Mouse (Mus musculus) right cerebral cortex, postnatal 4 days (tissue): ENCODE results near the gene Alpk1.

Experiments used
- DNase-seq: peaks from one replicate; pipeline ENCODE4 v3.0.0-alpha.2; 2022

Gene Alpk1

GRCm38 (mm10) chr3:127691230-127691629 lies 89.1 kb downstream of the Alpk1 start:
- no peak for DNase-seq

- no peak for DNase-seq
These were observed 100.6 kb downstream of the Alpk1 start for GRCm38 (mm10) chr3:127679703-127680102.

DNA sequence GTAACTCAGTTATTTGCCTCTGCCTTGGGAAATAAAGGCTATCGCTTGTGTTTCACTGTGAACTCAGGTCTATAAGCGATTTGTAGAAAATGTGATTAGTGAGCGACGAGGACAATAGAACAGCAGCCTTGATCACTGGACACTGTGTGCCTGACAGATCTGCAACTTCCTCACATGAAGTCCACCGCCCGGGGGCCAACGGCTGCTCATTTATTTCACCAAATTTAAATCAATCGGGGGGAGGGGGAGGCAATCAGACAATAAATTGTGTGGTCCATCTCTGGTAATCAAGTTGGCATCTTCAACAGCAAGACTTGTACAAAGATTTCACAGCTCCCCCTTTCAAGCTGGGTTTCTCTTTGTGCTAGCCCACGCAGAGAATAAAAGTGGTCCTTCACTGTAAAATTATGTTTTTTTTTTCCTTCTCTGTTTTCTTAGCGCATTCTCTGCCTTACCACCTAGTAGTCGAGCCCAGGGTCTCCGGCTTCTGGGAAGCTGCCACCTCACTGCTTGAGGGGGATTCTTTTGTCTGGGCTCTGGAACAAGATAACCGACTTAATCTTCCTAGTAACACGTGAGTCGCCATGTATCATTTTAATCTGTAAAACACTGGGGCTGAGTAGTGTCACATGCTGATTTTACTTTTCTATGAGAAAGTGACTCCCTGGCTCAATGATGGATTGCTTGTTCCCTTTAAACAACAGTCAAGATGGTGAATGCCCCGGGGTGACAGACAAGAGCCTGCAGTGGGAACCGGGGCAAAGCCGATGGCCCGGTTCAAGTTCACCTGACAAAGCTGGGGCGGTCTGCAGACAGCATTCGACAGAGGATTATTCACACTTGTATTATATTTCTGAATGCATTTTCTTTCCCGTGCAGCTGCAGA lies 118.4 kb downstream of the Alpk1 start:
- DNase-seq, result no peak

DNA sequence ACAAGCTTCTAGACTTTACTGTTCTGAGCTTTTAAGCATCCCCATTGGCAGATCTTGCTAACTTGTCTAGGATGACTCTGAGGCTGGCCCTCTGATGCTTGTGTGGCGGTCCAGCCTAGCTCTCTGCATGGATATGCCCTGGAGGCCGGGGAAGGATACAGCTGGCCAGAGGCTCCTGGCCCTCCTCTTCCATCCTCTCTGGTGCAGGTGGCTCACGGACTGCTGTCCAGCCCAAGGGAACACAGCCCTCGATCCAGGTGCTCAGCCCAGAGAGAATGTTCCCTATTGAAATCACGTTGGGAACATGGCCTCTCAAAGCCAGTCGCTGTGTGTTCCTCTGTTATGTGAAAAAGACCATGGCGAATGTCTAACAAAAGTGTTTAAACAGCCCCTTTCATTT lies 119.6 kb downstream of the Alpk1 start:
- DNase-seq, result no peak

DNA sequence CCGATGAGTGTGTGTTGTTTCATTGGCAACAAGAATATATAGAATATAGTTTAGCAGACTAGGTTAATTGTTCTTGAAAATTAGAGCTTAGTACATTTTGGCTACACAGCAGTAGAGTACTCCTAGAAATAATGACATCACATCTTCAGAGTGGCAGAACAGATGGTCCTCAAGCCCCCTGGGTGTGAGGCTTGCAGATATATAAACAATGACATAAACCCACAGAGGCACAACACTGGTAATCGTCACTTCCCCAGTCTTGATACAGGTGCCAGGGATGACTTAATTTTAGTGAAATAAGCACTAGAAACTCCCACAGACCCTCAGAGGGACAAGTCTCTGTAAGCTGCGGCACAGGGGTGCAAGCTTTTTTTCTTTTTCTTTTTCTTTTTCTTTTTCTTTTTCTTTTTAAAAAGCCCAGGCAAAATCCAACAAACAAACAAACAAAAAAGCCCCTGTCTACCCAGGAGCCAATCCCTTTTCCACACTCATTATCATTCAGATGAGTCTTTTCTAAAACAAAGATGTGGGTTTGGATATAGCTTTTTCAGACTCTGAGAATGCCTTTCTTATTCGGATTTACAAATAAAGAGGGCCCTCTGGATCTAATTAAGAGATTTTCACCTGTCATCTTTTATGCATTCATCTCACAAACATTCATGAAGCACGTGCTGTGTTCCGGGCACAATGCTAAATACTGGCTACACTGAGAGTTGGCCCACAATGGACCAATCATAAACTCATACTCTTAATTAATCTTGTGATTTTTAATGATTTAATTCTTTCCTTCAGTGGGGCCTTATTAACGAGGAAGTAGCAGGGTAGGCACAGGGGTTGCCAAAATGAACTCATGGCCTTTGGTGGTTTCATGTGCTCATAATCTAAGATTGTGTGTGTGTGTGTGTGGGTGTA lies 128.3 kb downstream of the Alpk1 start:
- DNase-seq, result no peak

DNA sequence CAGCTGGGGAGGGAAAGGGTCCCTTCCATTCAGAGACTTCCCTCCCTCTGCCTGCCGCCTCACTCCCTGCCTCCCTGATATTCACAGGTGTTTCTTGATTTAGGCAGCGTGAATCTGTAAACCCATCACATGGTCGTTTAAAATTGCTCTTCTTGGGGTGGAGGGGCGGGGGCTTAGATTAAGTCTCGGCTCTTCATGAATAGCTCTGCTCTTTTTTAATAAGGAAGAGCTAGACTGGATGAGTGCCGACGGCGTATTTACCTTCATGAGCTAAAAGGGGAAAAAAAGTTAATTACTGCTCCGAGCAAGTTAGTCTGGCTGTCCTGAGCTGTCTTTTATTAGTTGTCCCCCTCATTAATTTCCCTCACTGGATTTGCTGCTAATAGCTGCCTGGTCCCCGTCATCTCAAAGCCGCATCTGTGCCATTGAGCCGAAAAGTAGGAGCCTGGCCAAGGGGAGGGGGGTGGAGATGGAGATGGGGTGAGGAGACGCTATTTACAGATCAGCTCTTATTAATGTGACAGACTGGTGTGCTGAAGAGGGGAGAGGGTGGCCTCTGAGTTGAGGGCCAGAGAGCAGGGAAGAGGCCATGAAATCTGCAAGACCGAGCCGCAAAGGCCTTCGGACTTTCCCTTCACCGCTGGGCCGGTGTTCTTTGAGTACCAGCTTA lies 134.0 kb downstream of the Alpk1 start:
- DNase-seq, result no peak

- DNase-seq, result no peak
These were observed 138.1 kb downstream of the Alpk1 start for GRCm38 (mm10) chr3:127642211-127642610.

DNA sequence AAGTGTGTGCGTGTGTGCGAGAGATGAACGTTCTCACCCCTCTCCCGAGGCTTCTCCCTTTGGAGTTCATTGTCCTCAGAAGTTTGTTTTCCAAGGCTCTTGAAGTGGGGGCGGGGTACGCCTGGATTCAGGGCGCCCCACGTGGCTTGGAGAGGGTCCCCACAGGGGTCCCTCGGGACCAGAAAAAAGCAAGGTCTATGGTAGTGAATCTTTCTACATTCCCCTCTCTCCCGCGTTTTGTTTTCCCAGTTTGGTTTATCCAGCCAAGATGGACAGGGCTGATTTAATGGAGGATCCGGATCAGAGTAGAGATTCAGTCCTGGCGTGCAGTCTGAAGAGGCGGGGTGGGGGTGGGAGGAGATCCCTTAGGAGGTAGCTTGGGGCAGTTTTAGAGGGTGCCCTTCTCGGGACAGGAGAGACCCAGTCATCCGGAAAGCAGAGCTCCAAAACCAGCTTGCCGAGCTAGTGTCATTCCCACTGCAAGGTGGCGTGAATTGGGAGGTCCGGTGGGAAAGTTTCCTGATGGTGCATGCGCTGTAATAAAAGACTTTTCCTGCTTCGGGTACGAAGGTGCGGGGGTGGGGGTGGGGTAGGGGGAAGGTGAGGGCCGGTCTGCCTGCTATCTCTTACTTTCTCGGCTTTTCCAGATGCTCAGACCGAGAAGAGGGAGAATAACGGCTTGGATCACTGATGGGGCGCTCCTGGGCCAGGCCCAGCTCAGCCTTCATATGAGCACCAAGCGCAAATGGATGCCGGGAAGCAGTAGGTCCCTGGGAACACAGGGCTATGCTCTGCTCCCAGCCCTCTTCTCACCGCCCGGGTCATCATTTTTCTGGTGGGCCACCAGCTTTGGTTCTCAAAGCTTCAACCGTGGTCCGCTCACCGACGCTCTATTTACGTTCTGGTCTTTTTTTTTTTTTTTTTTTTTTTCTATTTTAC lies 139.3 kb downstream of the Alpk1 start:
- DNase-seq, result no peak

DNA sequence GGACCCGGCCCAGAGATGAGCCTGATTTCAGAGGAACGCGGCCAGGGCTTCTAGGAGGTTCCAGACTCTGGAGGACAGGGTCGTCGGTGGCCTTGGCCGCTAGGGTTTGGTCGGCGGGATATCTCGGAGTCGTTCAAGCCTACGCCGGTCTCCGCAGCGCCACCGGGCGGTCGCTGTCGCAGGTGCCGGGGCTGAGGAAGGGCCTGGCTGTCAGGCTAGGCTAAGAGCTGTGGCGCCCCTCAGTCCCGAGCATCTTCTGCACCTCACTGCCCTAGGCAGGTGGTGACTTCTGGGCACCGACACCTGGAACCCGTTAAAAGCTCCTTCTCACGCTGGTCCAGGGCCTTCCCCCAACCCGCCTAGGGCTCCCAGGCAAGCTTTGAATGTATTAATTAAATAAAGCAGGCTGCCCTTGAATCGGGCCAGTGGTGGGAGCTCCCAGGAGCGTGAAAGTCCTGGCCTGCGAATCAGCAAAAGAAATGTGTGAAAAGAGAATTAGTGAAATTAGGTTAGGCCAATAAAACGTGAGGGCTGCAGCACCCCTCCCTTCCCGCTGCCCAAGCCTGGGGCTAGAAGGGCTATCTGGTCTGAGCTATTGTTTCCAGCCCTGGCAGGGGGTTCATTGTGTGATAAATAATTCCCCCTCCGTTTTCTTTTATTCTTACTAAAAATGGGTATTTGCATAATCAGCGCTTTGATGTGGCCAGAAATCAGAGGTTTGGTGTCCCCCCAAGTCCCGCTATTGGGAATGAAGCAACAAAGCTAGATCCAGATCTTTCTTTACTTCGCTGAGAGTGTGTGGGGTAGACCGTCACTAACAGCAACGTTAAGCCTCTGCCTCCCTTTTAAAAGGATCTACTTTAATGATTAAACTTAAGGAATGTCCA lies 140.2 kb downstream of the Alpk1 start:
- peak; percentile 62 for DNase-seq

- no peak for DNase-seq
These were observed 145.4 kb downstream of the Alpk1 start for GRCm38 (mm10) chr3:127634984-127635349.

- peak; percentile 87 for DNase-seq
These were observed 146.0 kb downstream of the Alpk1 start for GRCm38 (mm10) chr3:127634101-127634983.

- DNase-seq, result peak; percentile 30
These were observed 147.0 kb downstream of the Alpk1 start, which contains the start of gene Neurog2 for GRCm38 (mm10) chr3:127633080-127634032. Gene Neurog2, plus strand, starts transcription at chr3:127633135.

GRCm38 (mm10) chr3:127632531-127632930 lies 147.8 kb downstream of the Alpk1 start:
- DNase-seq, result peak; percentile 33

DNA sequence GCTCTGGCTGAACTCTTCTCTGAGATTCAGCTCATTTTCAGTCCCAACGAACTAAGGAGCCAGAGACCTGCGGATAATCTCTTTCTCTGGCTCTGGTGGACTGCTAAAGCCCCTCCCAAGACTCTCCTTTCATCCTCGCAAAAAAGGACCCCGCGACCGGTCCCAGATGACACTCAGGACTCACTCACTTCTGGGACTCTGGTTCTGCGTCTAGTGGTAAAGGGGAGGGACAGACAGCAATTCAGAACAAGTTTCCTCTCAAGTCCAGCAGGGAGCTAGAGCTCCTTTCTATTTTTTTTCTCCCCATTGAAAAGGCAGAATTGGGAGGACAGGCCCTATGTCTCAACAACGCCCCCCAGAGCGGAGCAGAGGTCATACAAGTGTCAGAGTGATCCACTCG lies 148.7 kb downstream of the Alpk1 start:
- no peak for DNase-seq

DNA sequence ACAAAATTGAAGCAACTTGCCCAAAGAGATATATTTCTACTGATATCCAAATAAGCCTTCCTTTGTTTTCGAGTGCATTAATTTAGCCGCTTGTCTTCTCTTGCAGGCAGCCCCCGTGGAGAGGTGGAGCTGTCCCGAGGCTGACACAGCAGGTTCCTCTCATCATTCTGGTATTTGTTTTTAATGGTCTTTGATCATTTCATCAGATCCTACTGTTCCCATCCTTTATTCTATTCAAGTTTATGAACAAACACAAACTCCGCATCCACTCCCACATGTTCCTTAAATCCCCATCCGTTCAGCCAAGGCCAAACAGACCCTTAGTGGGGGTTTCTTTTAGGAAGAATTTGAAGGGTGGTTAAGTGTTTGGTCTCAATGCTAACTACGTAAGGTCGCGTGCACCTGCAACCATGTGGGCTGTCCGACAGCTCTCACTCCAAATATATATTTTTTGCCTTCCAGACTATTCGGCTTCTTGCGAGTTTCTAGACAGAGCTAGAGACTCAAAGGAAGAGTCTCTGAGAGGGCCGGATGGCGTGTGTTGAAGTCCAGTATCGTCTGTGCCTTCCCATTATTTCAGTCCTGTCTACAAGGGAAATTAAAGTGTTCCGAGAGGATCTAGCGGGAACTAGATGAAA lies 149.5 kb downstream of the Alpk1 start:
- no peak for DNase-seq

GRCm38 (mm10) chr3:127630190-127630589 lies 150.1 kb downstream of the Alpk1 start:
- DNase-seq, result no peak

GRCm38 (mm10) chr3:127628311-127629184 lies 151.8 kb downstream of the Alpk1 start:
- no peak for DNase-seq
